Mouse (Mus musculus): Measurements from ENCODE around the gene Spint2. TPM values are rescaled to one million over a fixed set of nuclear protein-coding genes. Genes with fewer than 3 reads are reported as not detected.

Gene Spint2
- polyA plus RNA-seq, 1 experiment from 2014 or later = 116 TPM

DNA sequence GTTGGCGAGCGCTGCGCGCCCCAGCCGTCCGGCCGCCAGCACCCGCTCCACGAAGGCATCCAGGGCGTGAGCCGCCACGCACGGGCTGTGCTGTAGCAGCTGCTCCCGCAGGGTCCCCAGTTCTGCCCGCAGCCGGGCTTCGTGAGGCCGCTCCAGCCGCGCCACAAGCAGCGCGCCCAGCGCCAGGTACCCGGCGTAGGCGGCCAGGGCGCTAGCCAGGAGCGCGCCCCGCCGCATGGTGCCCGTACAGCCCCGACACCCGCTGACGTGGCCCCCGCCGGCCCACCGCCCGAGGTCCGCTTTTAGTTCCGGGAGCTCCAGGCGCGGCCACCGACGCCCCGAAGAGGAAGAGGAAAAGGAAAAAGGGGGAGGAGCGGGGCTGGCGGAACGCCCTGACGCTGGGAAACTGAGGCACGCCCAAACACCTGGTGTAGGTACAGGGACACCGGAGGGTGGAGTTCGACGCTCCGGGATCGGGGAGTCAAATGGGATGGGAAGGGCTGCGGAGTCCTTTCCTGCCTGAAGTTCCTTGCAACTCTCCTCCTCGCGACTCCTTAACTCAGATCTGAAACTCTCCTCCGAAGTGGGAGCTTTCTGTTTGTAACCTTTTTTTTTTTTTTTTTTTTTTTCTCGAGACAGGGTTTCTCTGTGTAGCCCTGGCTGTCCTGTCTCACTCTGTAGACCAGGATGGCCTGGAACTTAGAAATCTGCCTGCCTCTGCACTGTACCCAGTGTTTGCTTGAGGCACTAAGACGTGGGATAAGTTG lies 49.3 kb downstream of the Spint2 start, which contains the start of gene Kcnk6:
Gene Kcnk6 (minus strand): TSS at position 269 of the 767 bp plus-strand sequence.
- peak; percentile 54 for ATAC-seq (ENCODE audit: low read depth)
- Histone ChIP-seq H3K9ac (ENCODE audit: low read depth, low read length) (peak within 1 kb of the TSS; percentile 77), H3K9me3 (ENCODE audit: control insufficient read depth, low read length) (no peaks in the 10 kb centered on the region), H3K27me3 (replicated peaks; ENCODE audit: control insufficient read depth, insufficient read depth, low read length) (peaks cover 15% of the 10 kb centered on the region), H3K4me1 (ENCODE audit: control insufficient read depth, insufficient read depth, low read length) (no peaks in the 10 kb centered on the region), H3K4me3 (ENCODE audit: low read depth, low read length) (peak within 1 kb of the TSS; percentile 61), H3K36me3 (ENCODE audit: control insufficient read depth, insufficient read depth, low read length) (no peaks in the 10 kb centered on the region), H3K27ac (replicated peaks; ENCODE audit: low read depth, low read length) (no peak within 1 kb of the TSS), H3K4me2 (ENCODE audit: low read depth, low read length) (peak within 1 kb of the TSS; percentile 95)
- no peak for DNase-seq (ENCODE audit: low spot score)
- 2% methylated on average over 25 of the region's 62 CpGs for WGBS

DNA sequence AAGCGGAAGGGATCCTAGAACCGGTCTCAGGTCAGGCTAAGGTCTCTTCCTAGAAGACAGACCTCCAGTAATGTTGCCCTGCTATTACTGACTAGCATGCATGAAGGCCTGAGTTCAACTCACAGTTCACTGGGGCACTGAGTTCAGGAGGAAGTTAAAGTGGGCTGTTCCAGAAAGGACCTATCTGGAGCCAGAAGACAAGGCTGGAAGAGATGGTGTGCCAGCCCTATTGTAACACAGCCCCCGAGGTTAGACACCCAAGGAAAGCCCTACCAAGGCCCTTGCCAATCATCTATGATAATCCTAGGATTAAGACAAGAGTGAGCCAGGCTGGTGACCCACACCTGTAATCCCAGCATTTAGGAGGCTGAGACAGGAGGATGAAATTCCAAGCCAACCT lies 50.2 kb downstream of the Spint2 start:
- Histone ChIP-seq H3K36me3 (ENCODE audit: control insufficient read depth, insufficient read depth, low read length) (no peaks in the 10 kb centered on the region), H3K9me3 (ENCODE audit: control insufficient read depth, low read length) (no peaks in the 10 kb centered on the region), H3K9ac (ENCODE audit: low read depth, low read length) (no peak overlapping the region), H3K4me1 (ENCODE audit: control insufficient read depth, insufficient read depth, low read length) (no peaks in the 10 kb centered on the region), H3K4me2 (ENCODE audit: low read depth, low read length) (peak overlapping the region; percentile 95), H3K27ac (replicated peaks; ENCODE audit: low read depth, low read length) (no peak overlapping the region), H3K4me3 (ENCODE audit: low read depth, low read length) (peak overlapping the region; percentile 61), H3K27me3 (replicated peaks; ENCODE audit: control insufficient read depth, insufficient read depth, low read length) (peaks cover 15% of the 10 kb centered on the region)
- ATAC-seq (ENCODE audit: low read depth) (no peak), DNase-seq (ENCODE audit: low spot score) (no peak)
- 56% methylated on average over 3 of the region's 3 CpGs for WGBS

GRCm38 (mm10) chr7:29230560-29230959 lies 51.2 kb downstream of the Spint2 start:
- Histone ChIP-seq H3K9me3 (ENCODE audit: control insufficient read depth, low read length) (no peaks in the 10 kb centered on the region), H3K4me2 (ENCODE audit: low read depth, low read length) (no peak overlapping the region), H3K36me3 (ENCODE audit: control insufficient read depth, insufficient read depth, low read length) (no peaks in the 10 kb centered on the region), H3K4me3 (ENCODE audit: low read depth, low read length) (no peak overlapping the region), H3K9ac (ENCODE audit: low read depth, low read length) (no peak overlapping the region), H3K27me3 (replicated peaks; ENCODE audit: control insufficient read depth, insufficient read depth, low read length) (peaks cover 15% of the 10 kb centered on the region), H3K27ac (replicated peaks; ENCODE audit: low read depth, low read length) (no peak overlapping the region), H3K4me1 (ENCODE audit: control insufficient read depth, insufficient read depth, low read length) (no peaks in the 10 kb centered on the region)
- DNase-seq (ENCODE audit: low spot score) (no peak), ATAC-seq (ENCODE audit: low read depth) (no peak)
- 24% methylated on average over 3 of the region's 3 CpGs for WGBS

- 69% methylated on average over 4 of the region's 4 CpGs for WGBS
- no peak overlapping the region for H3K4me2 ChIP-seq (ENCODE audit: low read depth, low read length)
- H3K27me3 ChIP-seq (replicated peaks; ENCODE audit: control insufficient read depth, insufficient read depth, low read length) = peaks cover 15% of the 10 kb centered on the region
- H3K4me1 ChIP-seq (ENCODE audit: control insufficient read depth, insufficient read depth, low read length) = no peaks in the 10 kb centered on the region
- H3K9me3 ChIP-seq (ENCODE audit: control insufficient read depth, low read length) = no peaks in the 10 kb centered on the region
- no peak overlapping the region for H3K4me3 ChIP-seq (ENCODE audit: low read depth, low read length)
- no peaks in the 10 kb centered on the region for H3K36me3 ChIP-seq (ENCODE audit: control insufficient read depth, insufficient read depth, low read length)
- ATAC-seq (ENCODE audit: low read depth) (no peak), DNase-seq (ENCODE audit: low spot score) (no peak)
- H3K27ac ChIP-seq (replicated peaks; ENCODE audit: low read depth, low read length) = no peak overlapping the region
- H3K9ac ChIP-seq (ENCODE audit: low read depth, low read length) = no peak overlapping the region
Observed at GRCm38 (mm10) chr7:29228202-29228601, 53.5 kb downstream of the Spint2 start.

DNA sequence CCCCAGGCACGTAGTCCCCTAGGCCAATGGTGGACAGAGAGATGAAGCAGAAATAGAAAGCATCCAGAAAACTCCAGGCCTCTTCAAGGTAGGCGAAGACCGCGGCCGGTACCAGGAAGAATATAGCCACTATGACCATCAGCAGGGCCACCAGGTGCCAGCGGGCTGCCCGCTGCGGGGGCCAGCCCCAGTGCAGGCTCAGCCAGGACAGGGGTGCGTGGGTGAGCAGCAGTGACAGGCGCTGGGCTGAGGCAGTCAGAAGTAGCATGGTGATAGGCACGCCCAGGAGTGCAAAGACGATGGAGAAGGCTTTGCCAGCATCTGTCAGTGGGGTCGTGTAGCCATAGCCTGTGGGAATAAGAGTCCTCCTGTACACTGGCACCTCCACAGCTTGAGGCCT lies 56.2 kb downstream of the Spint2 start:
- Histone ChIP-seq H3K27me3 (replicated peaks; ENCODE audit: control insufficient read depth, insufficient read depth, low read length) (no peaks in the 10 kb centered on the region), H3K9ac (ENCODE audit: low read depth, low read length) (no peak overlapping the region), H3K36me3 (ENCODE audit: control insufficient read depth, insufficient read depth, low read length) (no peaks in the 10 kb centered on the region), H3K27ac (replicated peaks; ENCODE audit: low read depth, low read length) (no peak overlapping the region), H3K4me1 (ENCODE audit: control insufficient read depth, insufficient read depth, low read length) (no peaks in the 10 kb centered on the region), H3K4me3 (ENCODE audit: low read depth, low read length) (no peak overlapping the region), H3K9me3 (ENCODE audit: control insufficient read depth, low read length) (no peaks in the 10 kb centered on the region), H3K4me2 (ENCODE audit: low read depth, low read length) (no peak overlapping the region)
- ATAC-seq (ENCODE audit: low read depth) = no peak
- 70% methylated on average over 13 of the region's 13 CpGs for WGBS
- DNase-seq (ENCODE audit: low spot score) = no peak

DNA sequence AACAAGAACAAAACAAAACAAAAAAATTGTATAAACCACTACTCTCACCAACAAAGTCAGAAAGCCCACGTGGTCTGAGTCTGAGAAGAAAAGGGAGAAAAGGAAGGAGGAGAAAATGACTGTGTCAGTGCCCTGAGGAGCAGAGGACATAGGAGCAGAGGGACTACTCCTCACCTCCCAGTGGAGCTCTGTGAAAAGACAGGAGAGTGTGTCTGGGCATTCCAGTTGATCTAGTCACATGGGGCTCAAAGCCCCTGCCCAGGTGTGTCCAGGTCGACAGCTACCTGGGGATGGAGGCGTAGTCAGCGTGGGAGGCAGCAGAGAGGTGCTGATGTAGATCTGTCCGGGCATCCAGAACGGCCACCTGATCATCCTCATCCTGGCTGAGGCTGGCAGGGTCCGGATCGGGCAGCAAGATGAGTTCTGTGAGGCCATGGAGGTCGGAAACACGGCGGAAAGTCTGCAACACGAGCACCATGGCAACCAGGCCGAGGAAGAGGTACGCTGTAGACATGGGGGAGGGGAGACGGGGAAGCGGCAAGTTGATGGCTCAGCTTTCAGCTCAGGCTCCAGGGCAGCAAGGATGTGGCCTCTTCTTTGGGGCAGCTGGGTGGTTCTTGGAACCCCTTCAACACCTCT lies 56.8 kb downstream of the Spint2 start:
- ATAC-seq (ENCODE audit: low read depth) (peak; percentile 65; the same call in 1 of the 2 replicates), DNase-seq (ENCODE audit: low spot score) (peak; percentile 32)
- Histone ChIP-seq H3K36me3 (ENCODE audit: control insufficient read depth, insufficient read depth, low read length) (no peaks in the 10 kb centered on the region), H3K27me3 (replicated peaks; ENCODE audit: control insufficient read depth, insufficient read depth, low read length) (no peaks in the 10 kb centered on the region), H3K27ac (replicated peaks; ENCODE audit: low read depth, low read length) (no peak overlapping the region), H3K4me2 (ENCODE audit: low read depth, low read length) (peak overlapping the region; percentile 31), H3K4me3 (ENCODE audit: low read depth, low read length) (no peak overlapping the region), H3K9ac (ENCODE audit: low read depth, low read length) (peak overlapping the region; percentile 14; the same call in 1 of the 2 replicates), H3K9me3 (ENCODE audit: control insufficient read depth, low read length) (peaks cover 3% of the 10 kb centered on the region), H3K4me1 (ENCODE audit: control insufficient read depth, insufficient read depth, low read length) (no peaks in the 10 kb centered on the region)
- 9% methylated on average over 16 of the region's 16 CpGs for WGBS

DNA sequence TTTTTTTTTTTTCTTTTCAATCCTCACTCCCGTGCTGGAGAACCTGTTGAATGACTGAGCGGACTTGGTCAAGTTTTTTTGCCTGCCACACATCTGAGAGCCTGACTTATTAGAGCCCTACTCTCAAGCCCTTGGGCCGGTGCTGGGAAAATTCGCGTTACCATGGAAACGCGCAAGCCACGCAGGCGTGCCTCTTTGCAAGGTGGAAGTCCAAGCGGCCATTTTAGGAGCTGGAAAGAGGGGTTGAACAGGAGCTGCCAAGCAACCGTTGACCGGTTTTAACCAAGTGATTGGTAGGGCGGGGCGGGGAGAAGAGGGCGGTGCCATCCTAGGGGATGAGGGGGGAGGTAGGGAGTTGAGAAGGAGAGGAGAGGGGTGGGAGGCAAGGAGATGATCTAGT lies 66.9 kb downstream of the Spint2 start:
- Histone ChIP-seq H3K4me2 (ENCODE audit: low read depth, low read length) (no peak overlapping the region), H3K9ac (ENCODE audit: low read depth, low read length) (no peak overlapping the region), H3K27ac (replicated peaks; ENCODE audit: low read depth, low read length) (no peak overlapping the region), H3K27me3 (replicated peaks; ENCODE audit: control insufficient read depth, insufficient read depth, low read length) (peaks cover 6% of the 10 kb centered on the region; the same call in 1 of the 2 replicates), H3K36me3 (ENCODE audit: control insufficient read depth, insufficient read depth, low read length) (no peaks in the 10 kb centered on the region), H3K4me1 (ENCODE audit: control insufficient read depth, insufficient read depth, low read length) (0 out of 2 replicates have a peak, but pooled peaks cover 3% of the 10 kb centered on the region), H3K9me3 (ENCODE audit: control insufficient read depth, low read length) (peaks cover 7% of the 10 kb centered on the region), H3K4me3 (ENCODE audit: low read depth, low read length) (no peak overlapping the region)
- DNase-seq (ENCODE audit: low spot score) (no peak), ATAC-seq (ENCODE audit: low read depth) (no peak)
- 44% methylated on average over 15 of the region's 15 CpGs for WGBS

GRCm38 (mm10) chr7:29214236-29214635 lies 67.5 kb downstream of the Spint2 start:
- 67% methylated on average over 2 of the region's 2 CpGs for whole genome bisulfite sequencing
- 0 out of 2 replicates have a peak, but pooled peaks cover 3% of the 10 kb centered on the region for H3K4me1 ChIP-seq (ENCODE audit: control insufficient read depth, insufficient read depth, low read length)
- no peak overlapping the region for H3K27ac ChIP-seq (replicated peaks; ENCODE audit: low read depth, low read length)
- H3K36me3 ChIP-seq (ENCODE audit: control insufficient read depth, insufficient read depth, low read length) = no peaks in the 10 kb centered on the region
- no peak for ATAC-seq (ENCODE audit: low read depth)
- H3K9me3 ChIP-seq (ENCODE audit: control insufficient read depth, low read length) = 0 out of 2 replicates have a peak, but pooled peaks cover 1% of the 10 kb centered on the region
- peak overlapping the region; percentile 15; the same call in 1 of the 2 replicates for H3K4me3 ChIP-seq (ENCODE audit: low read depth, low read length)
- peaks cover 6% of the 10 kb centered on the region; the same call in 1 of the 2 replicates for H3K27me3 ChIP-seq (replicated peaks; ENCODE audit: control insufficient read depth, insufficient read depth, low read length)
- no peak overlapping the region for H3K9ac ChIP-seq (ENCODE audit: low read depth, low read length)
- 0 out of 2 replicates have a peak overlapping the region, but pooled peaks have one; percentile 47 for H3K4me2 ChIP-seq (ENCODE audit: low read depth, low read length)
- no peak for DNase-seq (ENCODE audit: low spot score)

Data from embryonic facial prominence, embryonic 14.5 days (tissue).